Mouse (Mus musculus) testis, adult 2 months (tissue): ENCODE results near the gene Tfpi.

Source experiments
- CTCF ChIP-seq: fragments of 200-500 bp; IDR thresholded peaks from 2 replicates; pipeline ENCODE4 v1.5.1; 2012; ENCODE audit warnings: low read depth, mild to moderate bottlenecking, inconsistent platforms, low read length, moderate library complexity; ENCODE audit not compliant: control insufficient read depth, insufficient read depth, insufficient replicate concordance
- POLR2A ChIP-seq: fragments of 200-500 bp; IDR thresholded peaks from 2 replicates; pipeline ENCODE4 v1.6.1; 2012; ENCODE audit warnings: low read depth, mild to moderate bottlenecking, inconsistent platforms, low read length, moderate library complexity; ENCODE audit not compliant: control insufficient read depth

GRCm38 (mm10) chr2:84487705-84488291 lies 11.2 kb upstream of the Tfpi start:
- TF ChIP-seq CTCF (no peak), POLR2A (no peak)
